Mouse (Mus musculus): Measurements from ENCODE around the gene Pappa.

Pappa gene

GRCm38 (mm10) chr4:65278451-65279271 is 154.7 kb downstream of the Pappa start:
- DNase-seq = no peak

GRCm38 (mm10) chr4:65279272-65279653 is 155.3 kb downstream of the Pappa start:
- DNase-seq = no peak

DNA sequence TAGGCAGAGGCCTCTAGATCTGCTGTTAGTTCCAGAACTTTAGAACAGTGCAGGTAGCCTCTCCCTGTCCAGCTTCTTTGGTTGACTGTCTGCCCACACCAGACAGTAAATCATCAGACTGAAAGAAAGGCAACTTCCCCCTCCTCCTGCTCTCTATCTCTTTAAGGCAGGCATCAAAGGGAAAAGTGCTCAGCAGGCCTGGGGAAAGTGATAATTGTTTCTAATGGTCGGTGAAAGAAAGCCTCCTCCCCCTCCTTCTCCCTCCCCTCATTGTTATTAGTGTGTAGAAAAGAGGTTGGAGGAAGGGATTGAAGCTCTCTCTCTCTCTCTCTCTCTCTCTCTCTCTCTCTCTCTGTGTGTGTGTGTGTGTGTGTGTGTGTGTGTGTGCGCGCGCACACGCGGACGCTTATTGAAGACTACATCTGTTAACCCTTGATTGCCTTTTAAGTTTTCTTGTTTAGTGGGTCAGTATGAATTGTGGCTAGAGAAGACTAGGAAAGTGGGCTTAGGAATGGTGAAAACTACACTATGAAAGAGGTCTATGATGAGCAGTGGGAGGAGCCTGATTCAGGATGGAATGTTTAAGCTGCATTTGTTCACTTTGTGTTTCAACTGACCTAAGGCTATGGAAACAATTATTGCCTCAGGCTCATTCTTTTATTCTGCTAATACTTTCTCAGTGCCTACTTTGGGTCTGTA is 156.2 kb downstream of the Pappa start:
- no peak for DNase-seq

- DNase-seq = no peak
Observed at GRCm38 (mm10) chr4:65280888-65281287, 156.9 kb downstream of the Pappa start.

DNA sequence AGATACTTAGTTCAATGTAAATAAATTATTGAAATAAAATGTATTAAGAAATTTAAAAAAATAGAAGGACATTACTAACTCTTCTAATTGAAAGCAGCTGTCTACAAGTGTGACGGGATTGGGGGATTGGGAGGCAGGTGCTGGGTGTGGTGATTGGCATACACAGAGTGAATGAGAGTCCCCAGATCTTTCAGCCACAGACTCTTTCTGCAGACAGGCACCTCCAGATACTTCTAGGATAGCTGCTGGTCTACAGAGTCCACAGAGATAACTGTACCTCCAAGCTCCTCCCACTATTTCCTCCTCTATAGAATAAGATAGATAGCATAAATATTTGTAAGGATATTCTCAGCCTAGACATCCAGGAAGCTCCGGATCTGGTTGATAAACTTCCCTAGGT is 159.6 kb downstream of the Pappa start:
- DNase-seq = no peak

DNA sequence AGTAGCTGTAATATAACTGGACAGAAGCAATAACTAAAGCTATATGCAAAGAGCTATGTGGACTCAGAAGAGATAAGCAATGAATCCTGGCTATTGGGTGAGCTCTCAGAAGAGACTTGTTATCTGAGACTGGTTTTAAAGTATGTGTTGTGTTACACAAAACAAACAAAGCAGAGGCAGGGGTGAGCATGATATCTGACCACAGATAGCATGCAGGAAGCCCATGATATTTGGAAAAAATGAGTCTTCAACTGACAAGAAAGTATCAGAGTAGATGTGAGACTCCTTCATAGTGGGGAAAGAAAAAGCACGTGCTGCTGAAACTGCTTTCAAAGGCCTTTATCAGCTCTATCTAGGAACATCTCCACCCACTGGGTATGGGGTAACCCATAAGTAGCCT is 161.2 kb downstream of the Pappa start:
- DNase-seq = no peak

GRCm38 (mm10) chr4:65289247-65289646 is 165.3 kb downstream of the Pappa start:
- no peak for DNase-seq

- no peak for DNase-seq
Observed at GRCm38 (mm10) chr4:65295741-65296140, 171.8 kb downstream of the Pappa start.

GRCm38 (mm10) chr4:65296356-65296967 is 172.5 kb downstream of the Pappa start:
- no peak for DNase-seq

GRCm38 (mm10) chr4:65296968-65297499 is 173.1 kb downstream of the Pappa start:
- DNase-seq = no peak

- no peak for DNase-seq
Observed at GRCm38 (mm10) chr4:65298212-65299181, 174.5 kb downstream of the Pappa start.

DNA sequence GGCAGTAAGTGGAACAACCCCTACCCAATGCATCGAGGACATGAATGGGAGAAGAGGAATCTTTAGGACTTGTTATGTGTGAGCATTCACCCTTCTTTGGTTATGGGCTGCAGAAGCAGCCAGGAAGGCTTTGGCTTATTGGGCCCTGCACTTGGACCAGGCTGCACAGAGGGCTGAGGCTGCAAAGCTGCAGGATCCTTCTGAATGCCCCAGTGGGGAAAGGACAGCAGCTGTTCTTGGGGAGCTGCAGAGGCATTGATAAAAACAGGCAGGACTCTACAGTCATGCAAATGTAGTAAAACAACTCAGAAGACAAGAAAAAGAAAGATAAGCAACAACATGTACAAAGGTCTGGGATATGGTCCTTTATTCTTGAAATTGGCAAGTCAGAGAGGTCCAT is 175.4 kb downstream of the Pappa start:
- no peak for DNase-seq

DNA sequence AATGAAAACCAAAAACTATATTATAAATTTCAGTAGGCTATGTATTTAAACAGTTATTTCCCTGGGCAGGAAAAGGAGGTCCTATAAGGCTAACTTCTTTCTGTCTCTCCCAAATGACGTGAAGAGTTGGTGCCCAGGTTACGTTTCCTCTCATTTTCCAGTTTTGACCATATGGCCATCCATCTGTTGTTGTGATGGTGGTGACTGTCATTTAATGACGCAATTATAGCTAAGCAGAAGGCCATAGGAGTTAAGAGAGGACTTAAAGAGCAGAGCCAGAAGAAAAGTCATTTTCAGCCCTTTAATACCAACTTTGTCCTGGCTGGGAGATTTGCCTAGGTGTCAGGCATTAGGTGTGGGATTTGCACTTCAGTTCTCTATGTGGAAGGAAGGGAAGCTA is 176.5 kb downstream of the Pappa start:
- DNase-seq = no peak

- no peak for DNase-seq
Observed at GRCm38 (mm10) chr4:65302666-65303065, 178.7 kb downstream of the Pappa start.

- DNase-seq = no peak
Observed at GRCm38 (mm10) chr4:65317877-65318525, 194.0 kb downstream of the Pappa start.

DNA sequence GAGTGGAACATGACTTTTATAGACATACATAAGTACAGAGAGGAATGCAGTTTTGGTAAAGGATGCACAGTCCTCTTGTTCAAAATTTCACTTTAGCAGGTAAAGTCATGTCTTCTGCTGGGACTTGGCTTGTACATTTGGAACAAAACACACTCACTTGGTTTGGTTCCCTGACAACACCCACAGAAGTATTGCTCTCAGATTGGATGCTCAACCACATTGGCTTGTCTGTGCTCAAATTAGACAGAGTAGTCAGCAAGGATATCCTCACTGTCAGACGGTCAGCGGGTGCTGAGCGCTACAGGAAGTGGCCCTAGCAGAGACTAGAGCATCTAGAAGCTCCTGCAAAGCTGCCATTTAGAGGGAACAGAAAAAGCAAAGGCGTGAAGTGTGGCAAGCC is 197.4 kb downstream of the Pappa start:
- no peak for DNase-seq

DNA sequence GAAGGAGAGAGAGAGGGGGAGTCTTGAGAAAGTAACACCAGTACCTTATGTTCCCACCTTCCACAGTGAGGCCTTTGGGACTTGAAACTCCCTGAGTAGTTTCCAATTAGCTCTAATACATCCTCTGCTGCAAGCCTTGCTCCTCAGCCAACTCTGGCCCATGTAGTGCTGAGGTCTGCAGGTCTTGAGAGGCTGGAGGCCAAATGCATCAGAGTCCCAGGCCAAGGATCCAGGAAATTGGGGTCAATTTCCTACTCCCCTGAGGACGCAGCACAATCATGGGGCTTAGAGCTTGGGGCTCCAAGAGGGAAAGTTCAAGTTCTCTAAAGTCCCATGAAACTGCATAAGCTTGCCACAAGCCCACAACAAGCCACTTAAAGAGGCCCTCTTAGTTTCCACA is 198.0 kb downstream of the Pappa start:
- DNase-seq = peak; percentile 18

GRCm38 (mm10) chr4:65325816-65326215 is 201.8 kb downstream of the Pappa start:
- no peak for DNase-seq

DNA sequence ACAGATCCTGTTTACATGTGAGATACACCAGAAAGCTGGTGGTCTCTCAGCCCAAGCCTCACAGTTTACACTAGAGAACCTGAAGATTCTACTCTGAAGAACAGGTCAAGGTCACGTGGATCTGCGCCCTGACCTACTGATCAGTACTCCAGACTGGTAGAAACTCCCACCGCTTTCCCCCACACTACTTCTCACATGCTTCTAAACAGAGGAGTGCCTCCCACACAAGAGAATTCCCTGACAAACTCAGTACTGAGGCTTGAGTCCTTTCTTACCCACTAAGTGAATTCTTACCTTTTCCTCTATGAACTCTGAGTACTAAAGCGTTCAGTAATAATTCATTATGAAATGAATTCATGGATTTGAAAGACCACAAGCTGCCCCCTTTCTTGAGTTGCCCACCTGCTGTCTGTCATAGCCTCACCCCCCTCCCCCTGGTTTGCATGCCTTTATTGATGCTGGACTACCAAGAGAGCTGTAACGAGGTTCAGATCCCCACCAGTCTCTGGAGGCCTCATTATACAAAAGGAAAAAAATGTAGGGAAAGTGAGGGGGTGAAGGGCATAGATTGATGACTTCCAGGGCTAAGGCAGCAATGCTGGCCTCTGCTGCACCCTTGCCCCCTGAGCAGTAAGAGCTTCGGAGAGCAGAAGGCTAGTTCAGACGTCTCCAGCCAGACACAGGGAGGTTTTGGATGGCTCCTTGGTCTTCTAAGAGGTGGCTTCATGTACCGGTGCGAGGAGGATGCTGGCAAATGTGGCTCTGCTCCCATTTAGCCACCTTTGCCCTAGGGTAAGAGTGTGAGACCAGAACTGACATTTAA is 204.7 kb downstream of the Pappa start:
- DNase-seq = no peak

- peak; percentile 27 for DNase-seq
Observed at GRCm38 (mm10) chr4:65333718-65334117, 209.7 kb downstream of the Pappa start.

GRCm38 (mm10) chr4:65341766-65342165 is 217.8 kb downstream of the Pappa start:
- DNase-seq = no peak

Measured in kidney, adult 18-20 months (tissue).